Mouse (Mus musculus) heart, adult 2 months (tissue): ENCODE data around the gene Tubg2. TPM values are rescaled to one million over a fixed set of nuclear protein-coding genes. Genes with fewer than 3 reads are reported as not detected.

Source experiments
- DNase-seq, 2 experiments: peaks; one replicate each; pipeline ENCODE4 v3.0.0; 2021
- H3K27ac ChIP-seq: fragments of 200-600 bp; 2 replicates; pipeline ENCODE4 v1.8.1; 2022
- H3K27me3 ChIP-seq: fragments of 200-500 bp; 2 replicates; pipeline ENCODE4 v1.6.1; 2012; ENCODE audit warnings: mild to moderate bottlenecking, low read length, inconsistent platforms, mixed read lengths; ENCODE audit not compliant: control insufficient read depth, insufficient read depth
- H3K36me3 ChIP-seq: fragments of 200-500 bp; 2 replicates; pipeline ENCODE4 v1.6.1; 2012; ENCODE audit warnings: low read length, inconsistent platforms; ENCODE audit not compliant: control insufficient read depth, insufficient read depth
- H3K4me1 ChIP-seq: fragments of 200-500 bp; 2 replicates; pipeline ENCODE4 v1.6.1; 2011; ENCODE audit warnings: low read length; ENCODE audit not compliant: control insufficient read depth, insufficient read depth
- H3K4me3 ChIP-seq: fragments of 200-600 bp; 2 replicates; pipeline ENCODE4 v1.8.1; 2022
- H3K79me2 ChIP-seq: fragments of 200-500 bp; replicated peaks from 2 replicates; pipeline ENCODE4 v1.6.1; 2012; ENCODE audit warnings: mild to moderate bottlenecking, inconsistent platforms, low read length, moderate library complexity, mixed read lengths; ENCODE audit not compliant: control insufficient read depth, insufficient read depth
- H3K9ac ChIP-seq: fragments of 200-500 bp; 2 replicates; pipeline ENCODE4 v1.6.1; 2012; ENCODE audit warnings: low read depth, mild to moderate bottlenecking, control low read depth, inconsistent platforms, low read length, mixed read lengths
- CTCF ChIP-seq: fragments of 200-600 bp; IDR thresholded peaks from 2 replicates; pipeline ENCODE4 v1.8.1; 2022; ENCODE audit warnings: antibody characterized with exemption, mild to moderate bottlenecking, moderate library complexity
- EP300 ChIP-seq: fragments of 200-500 bp; IDR thresholded peaks from 2 replicates; pipeline ENCODE4 v1.6.1; 2011; ENCODE audit warnings: low read depth, low read length, control low read depth; ENCODE audit not compliant: insufficient read depth
- POLR2A ChIP-seq: fragments of 200-500 bp; IDR thresholded peaks from 2 replicates; pipeline ENCODE4 v1.6.1; 2011; ENCODE audit warnings: mild to moderate bottlenecking, low read depth, low read length, control low read depth; ENCODE audit not compliant: insufficient read depth
- WGBS: fragments of 180-500 bp; shearing (Covaris S2); methylation state at CpG from one replicate; pipeline ENCODE4 v1.1.7; 2018; 5-methylcytosine and 5-hydroxymethylcytosine counted together
- intact Hi-C: fragments of 180-260 bp; cut with DNase I; formaldehyde crosslinking; loops from one replicate; pipeline ENCODE4 v1.15.1; 2025
- polyA plus RNA-seq: library from polyadenylated mRNA; depleted of rRNA; stranded (reverse); fragments of >200 nt; gene quantifications from 2 replicates; pipeline ENCODE4 v1.2.3, GENCODE M21; 2012
- total RNA-seq, 2 experiments: library from RNA; stranded (reverse); gene quantifications; 2 replicates each; pipeline ENCODE4 v1.2.3; 2021

The Tubg2 gene
- total and polyA plus RNA-seq, 3 experiments: 2.9 to 3.5 (median 3.5) TPM

DNA sequence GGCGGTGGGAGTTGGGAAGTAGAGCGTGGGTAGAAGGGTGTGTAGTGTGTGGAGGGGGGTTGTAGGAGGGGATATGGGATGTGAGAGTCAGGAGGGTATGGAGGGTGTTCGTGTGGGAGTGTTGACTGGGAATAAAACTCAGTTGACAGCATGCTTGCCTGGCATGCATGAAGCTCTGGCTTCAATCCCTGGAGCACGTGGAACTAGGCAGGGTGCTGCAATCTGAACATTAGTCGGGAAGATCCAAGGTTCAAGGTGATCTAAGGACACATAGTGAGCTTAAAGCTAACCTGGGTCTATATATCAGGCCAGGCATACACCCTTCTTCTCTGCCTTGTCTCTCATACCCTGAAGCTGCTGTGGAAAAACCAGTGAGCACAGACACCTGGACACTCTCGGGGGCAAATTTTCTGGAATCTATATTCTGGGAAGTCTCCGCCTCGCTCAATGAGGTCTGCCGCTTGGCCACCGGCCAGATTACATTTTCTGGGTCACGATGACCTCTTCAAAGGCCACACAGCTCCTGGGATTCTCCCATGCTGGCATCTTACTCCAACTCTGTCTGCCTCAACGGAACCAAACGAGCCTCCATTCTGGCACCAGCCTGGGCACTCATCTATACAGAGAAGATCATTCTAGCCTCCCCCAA is 21.4 kb upstream of the Tubg2 start:
- no peaks in the 10 kb centered on the region for H3K79me2 ChIP-seq
- DNase-seq: no peak
- 0 out of 2 replicates have a peak, but pooled peaks have one; percentile 75 for TF ChIP-seq EP300
- TF ChIP-seq CTCF: no peak
- TF ChIP-seq POLR2A: no peak
- no peak overlapping the region for H3K4me3 ChIP-seq
- peaks cover 3% of the 10 kb centered on the region for H3K4me1 ChIP-seq
- H3K27me3 ChIP-seq: no peaks in the 10 kb centered on the region
- intact Hi-C loops: no loop called here
- no peak overlapping the region for H3K27ac ChIP-seq
- 54% methylated on average over 13 of the region's 13 CpGs for WGBS
- no peak overlapping the region for H3K9ac ChIP-seq
- H3K36me3 ChIP-seq: no peaks in the 10 kb centered on the region

DNA sequence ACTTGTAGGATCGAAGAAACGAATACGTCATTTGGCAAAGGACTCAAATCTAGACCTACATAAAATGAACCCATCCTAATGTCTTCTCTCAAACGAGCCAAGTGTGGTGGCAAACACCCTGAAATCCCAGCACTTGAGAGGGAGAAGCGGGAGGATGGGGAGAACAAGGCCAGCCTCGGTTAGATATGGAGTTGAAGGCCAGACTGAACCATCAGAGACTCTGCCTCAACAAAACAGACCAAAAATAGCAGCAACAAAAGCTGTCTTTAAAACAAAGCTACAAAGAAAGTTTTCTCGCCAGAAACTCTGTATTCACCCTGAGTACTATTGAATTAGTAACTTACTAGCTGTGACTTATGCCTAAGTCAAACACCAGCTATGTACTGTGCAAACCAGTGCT is 18.7 kb upstream of the Tubg2 start:
- no peak for TF ChIP-seq POLR2A
- no peak for TF ChIP-seq CTCF
- TF ChIP-seq EP300: no peak
- DNase-seq: no peak
- 79% methylated on average over 7 of the region's 7 CpGs for WGBS
- Histone ChIP-seq H3K4me3 (no peak overlapping the region), H3K36me3 (no peaks in the 10 kb centered on the region), H3K27ac (no peak overlapping the region), H3K4me1 (peaks cover 3% of the 10 kb centered on the region), H3K27me3 (no peaks in the 10 kb centered on the region), H3K79me2 (no peaks in the 10 kb centered on the region), H3K9ac (no peak overlapping the region)
- intact Hi-C loops: loop anchor here (5.0 kb wide), 1 partner anchor 35 kb away; the partner anchor contains the start of genes Cntnap1 and Plekhh3

DNA sequence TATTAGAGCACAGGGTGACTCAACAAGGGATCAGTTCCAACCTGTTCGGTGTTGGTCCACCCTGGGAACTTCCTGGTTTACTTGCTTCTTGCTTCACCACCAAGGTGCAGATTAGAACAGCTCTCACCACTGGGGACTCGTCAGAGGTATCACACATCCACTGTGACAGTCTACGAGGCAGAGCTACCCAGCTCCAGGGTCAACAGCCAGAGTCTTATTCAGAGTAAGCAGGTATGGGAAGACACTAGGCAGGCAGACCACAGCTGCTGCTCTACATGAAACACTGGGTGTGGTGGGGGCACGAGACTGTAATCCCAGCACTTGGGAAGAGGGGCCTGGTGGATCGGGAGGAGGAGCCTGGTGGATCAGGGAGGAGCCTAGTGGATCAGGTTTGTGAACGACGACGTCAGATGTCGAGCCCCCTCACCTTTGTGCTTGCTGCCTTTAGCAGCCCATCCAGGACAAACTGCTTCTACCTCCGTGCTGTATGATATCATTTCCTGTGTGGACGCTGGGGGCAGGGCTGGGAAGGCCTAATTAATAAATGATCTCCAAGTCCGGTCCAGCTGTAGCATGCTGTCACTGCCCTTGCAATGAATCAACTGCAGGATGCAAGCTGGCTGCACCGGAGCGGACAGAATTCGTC is 17.0 kb upstream of the Tubg2 start:
- intact Hi-C loops: loop anchor here (5.0 kb wide), 1 partner anchor 34 kb away; the partner anchor contains the start of genes Cntnap1 and Plekhh3
- Histone ChIP-seq H3K4me1 (peaks cover 3% of the 10 kb centered on the region), H3K36me3 (no peaks in the 10 kb centered on the region), H3K27me3 (no peaks in the 10 kb centered on the region), H3K9ac (0 out of 2 replicates have a peak overlapping the region, but pooled peaks have one; percentile 29), H3K79me2 (no peaks in the 10 kb centered on the region), H3K4me3 (0 out of 2 replicates have a peak overlapping the region, but pooled peaks have one; percentile 16), H3K27ac (no peak overlapping the region)
- TF ChIP-seq CTCF: no peak
- TF ChIP-seq EP300: no peak
- TF ChIP-seq POLR2A: no peak
- DNase-seq: no peak
- WGBS: 30% methylated on average over 15 of the region's 15 CpGs

DNA sequence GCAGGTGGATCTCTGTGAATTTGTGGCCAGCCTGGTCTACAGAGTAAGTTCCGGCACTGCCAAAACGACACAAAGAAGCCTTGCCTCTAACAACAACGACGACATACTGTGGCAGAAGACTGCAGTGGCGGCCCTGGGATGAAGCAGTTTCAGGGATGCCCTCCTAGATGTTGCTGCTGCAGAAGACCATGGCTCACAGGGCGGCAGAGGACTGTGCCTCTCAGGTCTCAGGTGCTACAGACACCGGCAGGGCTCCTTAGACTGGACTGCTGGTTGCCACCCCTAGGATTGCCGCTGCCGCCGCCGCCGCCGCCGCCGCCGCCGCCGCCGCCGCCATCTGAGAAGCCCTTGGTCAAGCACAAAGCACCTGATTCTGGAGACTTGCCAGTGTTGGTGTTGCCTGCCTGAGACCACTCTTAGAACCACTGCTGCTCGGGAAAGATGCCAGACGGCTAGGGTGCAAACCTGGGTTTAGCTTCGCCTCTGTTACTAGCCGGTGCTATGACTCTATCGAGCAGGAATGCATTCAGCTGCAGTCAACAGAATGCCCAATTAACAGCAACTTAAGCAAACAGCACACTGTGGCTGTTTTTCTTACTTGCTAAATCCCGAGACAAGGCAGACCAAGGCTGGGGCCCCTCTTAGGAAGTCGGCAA is 15.4 kb upstream of the Tubg2 start:
- 28% methylated on average over 27 of the region's 27 CpGs for WGBS

DNA sequence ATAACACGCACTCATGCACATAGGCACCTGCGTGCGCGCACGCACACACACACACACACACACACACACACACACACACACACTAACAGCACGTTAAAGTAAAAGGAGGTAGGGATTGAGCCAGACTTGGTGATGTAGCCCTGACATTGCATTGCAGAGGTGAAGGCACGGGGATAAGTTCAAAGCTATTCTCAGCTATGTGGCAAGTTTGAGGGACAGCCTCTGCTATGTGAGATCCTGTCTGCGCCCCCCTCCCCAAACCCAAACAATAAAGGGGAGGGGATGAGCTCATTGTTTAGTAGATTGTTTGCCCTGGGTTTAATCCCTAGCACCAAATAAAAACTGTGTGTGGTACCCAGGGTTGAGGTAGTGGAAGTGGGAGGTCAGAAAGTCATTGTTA is 14.6 kb upstream of the Tubg2 start:
- H3K4me1 ChIP-seq: peaks cover 3% of the 10 kb centered on the region
- 89% methylated on average over 8 of the region's 8 CpGs for WGBS
- no peaks in the 10 kb centered on the region for H3K36me3 ChIP-seq
- TF ChIP-seq EP300 (no peak), CTCF (no peak), POLR2A (no peak)
- intact Hi-C loops: no loop called here
- H3K9ac ChIP-seq: no peak overlapping the region
- no peaks in the 10 kb centered on the region for H3K27me3 ChIP-seq
- DNase-seq: no peak
- no peaks in the 10 kb centered on the region for H3K79me2 ChIP-seq
- H3K27ac ChIP-seq: no peak overlapping the region
- H3K4me3 ChIP-seq: no peak overlapping the region

More for the DNA sequence above, 15.4 kb upstream of the Tubg2 start:
- peak overlapping the region; percentile 22 for H3K4me3 ChIP-seq
- H3K27me3 ChIP-seq: no peaks in the 10 kb centered on the region
- H3K4me1 ChIP-seq: peaks cover 3% of the 10 kb centered on the region
- intact Hi-C loops: no loop called here
- peak overlapping the region; percentile 79 for H3K9ac ChIP-seq
- peak overlapping the region; percentile 17 for H3K27ac ChIP-seq
- peak in 1 of 2 experiments; percentile 50 for DNase-seq
- H3K79me2 ChIP-seq: no peaks in the 10 kb centered on the region
- TF ChIP-seq CTCF: no peak
- no peak for TF ChIP-seq EP300
- TF ChIP-seq POLR2A: no peak
- H3K36me3 ChIP-seq: no peaks in the 10 kb centered on the region
